In the genomic region with DNA sequence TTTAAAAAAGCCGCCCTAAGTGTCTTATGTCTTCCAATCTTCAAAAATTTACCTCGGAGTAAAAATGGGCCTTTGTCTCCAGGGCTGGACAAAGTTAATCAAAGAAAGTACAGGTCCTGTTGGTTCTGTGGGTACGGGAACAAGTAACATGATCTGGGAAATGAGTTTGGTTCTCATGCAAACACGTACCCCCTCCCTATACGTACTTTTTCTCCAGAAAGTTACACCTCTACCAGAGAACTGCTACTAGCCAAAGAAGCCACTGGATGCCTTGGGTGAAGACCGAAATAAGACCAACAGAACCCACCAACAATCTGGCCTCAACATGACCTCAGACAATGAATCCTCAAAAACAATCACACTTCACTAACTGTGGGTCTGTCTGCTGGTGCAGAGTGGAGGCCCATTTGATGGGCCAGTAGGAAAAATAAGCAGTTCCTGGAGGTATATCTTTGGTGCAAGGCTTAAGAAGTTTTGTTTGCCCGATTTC, we compare ENCODE assay signal across 13 mouse cellular contexts. TPM values are rescaled to one million over a fixed set of nuclear protein-coding genes. Genes with fewer than 3 reads are reported as not detected.
A peak's percentile ranks its signal among the peaks of the same experiment; 100 is the strongest.
DNase-seq lines count a peak whose midpoint lies in the region; ATAC-seq and TF ChIP-seq lines count a peak whose summit lies in the region.
"Had no signal": no experiment of that assay in that cellular context is flagged by ENCODE, and none has a peak within 500 bp of the region (broad histone marks: within the 10 kb centered on the region; RNA-seq: fewer than 3 reads in every experiment).

No protein-coding gene starts in this region.

- no peak overlapping the region for H3K4me2 ChIP-seq in forebrain, postnatal 0 days (ENCODE audit: low read depth)
- no peak overlapping the region for H3K4me2 ChIP-seq in midbrain, embryonic 11.5 days
- H3K4me2 ChIP-seq in midbrain, embryonic 13.5 days (replicated peaks): no peak overlapping the region
- H3K4me2 ChIP-seq in limb, embryonic 11.5 days (ENCODE audit: low read depth, severe bottlenecking): no peak overlapping the region; the same call in 1 of the 2 replicates

- peaks cover 4% of the 10 kb centered on the region for H3K9me3 ChIP-seq in forebrain, embryonic 10.5 days
- H3K9me3 ChIP-seq in forebrain, postnatal 0 days (ENCODE audit: low read length): no peaks in the 10 kb centered on the region
- no peaks in the 10 kb centered on the region; the same call in 1 of the 2 replicates for H3K9me3 ChIP-seq in midbrain, embryonic 11.5 days (ENCODE audit: control insufficient read depth, low read length)
- H3K9me3 ChIP-seq in midbrain, embryonic 13.5 days: no peaks in the 10 kb centered on the region; the same call in 1 of the 2 replicates
- H3K9me3 ChIP-seq in limb, embryonic 11.5 days (ENCODE audit: control insufficient read depth, low read length): no peaks in the 10 kb centered on the region
- H3K9me3 ChIP-seq: stomach, embryonic 15.5 days had no signal

- no peak overlapping the region for H3K27ac ChIP-seq in forebrain, embryonic 10.5 days
- H3K27ac ChIP-seq in forebrain, postnatal 0 days (ENCODE audit: low read depth, low read length): no peak overlapping the region
- H3K27ac ChIP-seq in midbrain, embryonic 11.5 days (ENCODE audit: low read depth, low read length): no peak overlapping the region
- no peak overlapping the region for H3K27ac ChIP-seq in midbrain, embryonic 13.5 days
- H3K27ac ChIP-seq in limb, embryonic 11.5 days (replicated peaks; ENCODE audit: low read depth, low read length): no peak overlapping the region
- H3K27ac ChIP-seq: macrophage; stomach, embryonic 15.5 days had no signal

- no peak overlapping the region for H3K9ac ChIP-seq in forebrain, postnatal 0 days
- no peak overlapping the region for H3K9ac ChIP-seq in midbrain, embryonic 11.5 days (ENCODE audit: low read length)
- no peak overlapping the region for H3K9ac ChIP-seq in midbrain, embryonic 13.5 days (replicated peaks)
- no peak overlapping the region for H3K9ac ChIP-seq in limb, embryonic 11.5 days (ENCODE audit: low read length)
- H3K9ac ChIP-seq: stomach, embryonic 15.5 days had no signal

- peaks cover 8% of the 10 kb centered on the region for H3K36me3 ChIP-seq in forebrain, embryonic 10.5 days (replicated peaks)
- no peaks in the 10 kb centered on the region for H3K36me3 ChIP-seq in forebrain, postnatal 0 days (ENCODE audit: insufficient read depth)
- no peaks in the 10 kb centered on the region for H3K36me3 ChIP-seq in midbrain, embryonic 11.5 days (ENCODE audit: control insufficient read depth, insufficient read depth, low read length)
- H3K36me3 ChIP-seq in midbrain, embryonic 13.5 days: no peaks in the 10 kb centered on the region
- H3K36me3 ChIP-seq in limb, embryonic 11.5 days (ENCODE audit: control insufficient read depth, insufficient read depth, low read length): no peaks in the 10 kb centered on the region
- H3K36me3 ChIP-seq: stomach, embryonic 15.5 days had no signal

- no peak for TF ChIP-seq CTCF in forebrain, postnatal 0 days (IDR thresholded peaks at IDR 0.05; ENCODE audit: low read depth)

- no peak for DNase-seq in forebrain, embryonic 10.5 days (ENCODE audit: extremely low spot score, low spot score)
- no peak for DNase-seq in forebrain, postnatal 0 days
- DNase-seq in midbrain, embryonic 11.5 days (ENCODE audit: low spot score, missing footprints): peak; percentile 91
- DNase-seq in limb, embryonic 11.5 days (ENCODE audit: low spot score): peak; percentile 43
- DNase-seq in gastrocnemius, adult 18-20 months (ENCODE audit: low spot score): no peak
- DNase-seq in left cerebral cortex, postnatal 10 days (ENCODE audit: extremely low spot score in 1 of 2, low spot score in 2 of 2): no peak
- no peak for DNase-seq in testis, postnatal 14 days (ENCODE audit: low spot score)

- WGBS in forebrain, embryonic 10.5 days: under 1% methylated on average over 7 of the region's 7 CpGs
- WGBS in forebrain, postnatal 0 days: 8% methylated on average over 7 of the region's 7 CpGs
- WGBS in midbrain, embryonic 11.5 days: 5% methylated on average over 7 of the region's 7 CpGs
- 5% methylated on average over 7 of the region's 7 CpGs for WGBS in midbrain, embryonic 13.5 days
- under 1% methylated on average over 7 of the region's 7 CpGs for WGBS in limb, embryonic 11.5 days

- peaks cover 100% of the 10 kb centered on the region for H3K27me3 ChIP-seq in forebrain, embryonic 10.5 days (ENCODE audit: poor library complexity, severe bottlenecking)
- H3K27me3 ChIP-seq in forebrain, postnatal 0 days (ENCODE audit: insufficient read depth, low read length): peaks cover 65% of the 10 kb centered on the region
- peaks cover 96% of the 10 kb centered on the region for H3K27me3 ChIP-seq in midbrain, embryonic 11.5 days (ENCODE audit: control insufficient read depth, insufficient read depth, low read length)
- H3K27me3 ChIP-seq in midbrain, embryonic 13.5 days: peaks cover 97% of the 10 kb centered on the region
- H3K27me3 ChIP-seq in limb, embryonic 11.5 days (ENCODE audit: control insufficient read depth, insufficient read depth, low read length): peaks cover 42% of the 10 kb centered on the region
- H3K27me3 ChIP-seq: CH12.LX had no signal

- peak overlapping the region; percentile 71 for H3K4me3 ChIP-seq in forebrain, embryonic 10.5 days
- no peak overlapping the region for H3K4me3 ChIP-seq in forebrain, postnatal 0 days (ENCODE audit: low read depth, low read length)
- H3K4me3 ChIP-seq in midbrain, embryonic 11.5 days (ENCODE audit: low read depth, low read length): no peak overlapping the region
- H3K4me3 ChIP-seq in midbrain, embryonic 13.5 days (replicated peaks): no peak overlapping the region
- H3K4me3 ChIP-seq in limb, embryonic 11.5 days (ENCODE audit: low read depth, low read length): peak overlapping the region; percentile 74; the same call in 1 of the 2 replicates

- H3K4me1 ChIP-seq in forebrain, embryonic 10.5 days: peaks cover 89% of the 10 kb centered on the region
- H3K4me1 ChIP-seq in forebrain, postnatal 0 days (ENCODE audit: insufficient read depth): no peaks in the 10 kb centered on the region
- H3K4me1 ChIP-seq in midbrain, embryonic 11.5 days (ENCODE audit: control insufficient read depth, insufficient read depth, low read length): peaks cover 41% of the 10 kb centered on the region
- H3K4me1 ChIP-seq in midbrain, embryonic 13.5 days (replicated peaks): peaks cover 59% of the 10 kb centered on the region
- H3K4me1 ChIP-seq in limb, embryonic 11.5 days (ENCODE audit: control insufficient read depth, insufficient read depth, low read length): peaks cover 35% of the 10 kb centered on the region

- no peak for ATAC-seq in forebrain, postnatal 0 days
- no peak for ATAC-seq in midbrain, embryonic 11.5 days (ENCODE audit: low FRiP score)
- ATAC-seq in midbrain, embryonic 13.5 days: no peak
- no peak for ATAC-seq in limb, embryonic 11.5 days (ENCODE audit: insufficient number of reproducible peaks, low FRiP score, low TSS enrichment, low read depth)

- intact Hi-C loops in left cerebral cortex, postnatal 10 days (cut with DNase I): loop anchor here (5.0 kb wide), 2 partner anchors 212 to 262 kb away; a partner anchor contains a TSS

RNA-seq across cellular contexts. Expression of a gene that starts 0.8 kb away (rescaled TPM):
- polyA plus RNA-seq in forebrain, embryonic 10.5 days (2016; fragmentation: Nextera tagmentation; extraction: Ambion mirVana): 176 and 192 TPM in 2 replicates
- 7.0 and 7.4 TPM in 2 replicates for total RNA-seq in forebrain, postnatal 0 days (2014; rRNA removed)
- 16.5 and 17.2 TPM in 2 replicates for polyA plus RNA-seq in forebrain, postnatal 0 days (2015; fragmentation: Nextera tagmentation; extraction: Ambion mirVana)
- 89.8 and 104 TPM in 2 replicates for polyA plus RNA-seq in midbrain, embryonic 11.5 days (2014; fragmentation: Nextera tagmentation; extraction: Ambion mirVana)
- polyA plus RNA-seq in midbrain, embryonic 13.5 days (2015; fragmentation: Nextera tagmentation; extraction: Ambion mirVana): 16.2 and 23.2 TPM in 2 replicates
- 218 and 235 TPM in 2 replicates for polyA plus RNA-seq in limb, embryonic 11.5 days (2014; fragmentation: Nextera tagmentation; extraction: Ambion mirVana)
- 1 to 10 TPM; 1.3 to 1.8 TPM for total RNA-seq in gastrocnemius, adult 18-20 months (2021)
- total RNA-seq in left cerebral cortex, postnatal 10 days (2021): 1 to 10 TPM; 2.6 to 3.4 TPM
- total RNA-seq: CH12.LX; common myeloid progenitor, adult 5-6 weeks; hematopoietic stem cell, adult 5-6 weeks had no signal
- polyA plus RNA-seq: macrophage had no signal

Comparison
In these comparisons a context has a peak if more than half of its experiments do, and no peak if none do; other contexts are left out.
1. H3K4me3 ChIP-seq: peak in forebrain, embryonic 10.5 days (single experiment) and limb, embryonic 11.5 days (single experiment); none in forebrain, postnatal 0 days (single experiment), midbrain, embryonic 11.5 days (single experiment) and midbrain, embryonic 13.5 days (single experiment).
2. DNase-seq: peak in midbrain, embryonic 11.5 days (single experiment) and limb, embryonic 11.5 days (single experiment); none in forebrain, embryonic 10.5 days (single experiment), forebrain, postnatal 0 days (single experiment), gastrocnemius, adult 18-20 months (single experiment), left cerebral cortex, postnatal 10 days (0 of 2) and testis, postnatal 14 days (single experiment).